Mouse (Mus musculus) hindbrain, embryonic 14.5 days (tissue): ENCODE data around the gene Rsbn1. TPM values are rescaled to one million over a fixed set of nuclear protein-coding genes. Genes with fewer than 3 reads are reported as not detected.

ENCODE experiments used
- ATAC-seq: fragments of 200-750 bp; cut with Nextera tagmentation; 2 replicates; pipeline ENCODE4 v1.8.0; 2017; ENCODE audit warnings: moderate number of reproducible peaks, mild to moderate bottlenecking, moderate TSS enrichment, moderate library complexity; ENCODE audit not compliant: low FRiP score
- DNase-seq: peaks from one replicate; pipeline ENCODE4 v3.0.0-alpha.2; 2015; ENCODE audit warnings: low spot score
- H3K27ac ChIP-seq: fragments of 300-500 bp; sonication (generic); 2 replicates; pipeline ENCODE4 v1.5.1; 2014; ENCODE audit warnings: mild to moderate bottlenecking, moderate library complexity
- H3K27me3 ChIP-seq: fragments of 300-500 bp; sonication (generic); 2 replicates; pipeline ENCODE4 v1.6.1; 2014; ENCODE audit warnings: mild to moderate bottlenecking, low read length, mixed read lengths; ENCODE audit not compliant: control insufficient read depth, insufficient read depth
- H3K36me3 ChIP-seq: fragments of 300-500 bp; sonication (generic); replicated peaks from 2 replicates; pipeline ENCODE4 v1.6.1; 2014; ENCODE audit not compliant: control insufficient read depth, insufficient read depth
- H3K4me1 ChIP-seq: fragments of 300-500 bp; sonication (generic); replicated peaks from 2 replicates; pipeline ENCODE4 v1.6.1; 2014; ENCODE audit warnings: antibody characterized with exemption, low read length, mixed read lengths; ENCODE audit not compliant: control insufficient read depth, insufficient read depth
- H3K4me2 ChIP-seq: fragments of 300-500 bp; sonication (generic); replicated peaks from 2 replicates; pipeline ENCODE4 v1.6.1; 2014; ENCODE audit warnings: mild to moderate bottlenecking, moderate library complexity
- H3K4me3 ChIP-seq: fragments of 300-500 bp; sonication (generic); replicated peaks from 2 replicates; pipeline ENCODE4 v1.5.1; 2014; ENCODE audit warnings: mild to moderate bottlenecking, low read length
- H3K9ac ChIP-seq: fragments of 300-500 bp; sonication (generic); 2 replicates; pipeline ENCODE4 v1.6.1; 2014
- H3K9me3 ChIP-seq: fragments of 300-500 bp; sonication (generic); 2 replicates; pipeline ENCODE4 v1.6.1; 2016; ENCODE audit warnings: low read length; ENCODE audit not compliant: control insufficient read depth
- WGBS: fragments of 180-500 bp; shearing (Covaris S2); extraction: QIAGEN DNeasy Blood & Tissue Kit; methylation state at CpG from one replicate; pipeline ENCODE4 v1.1.7; 2014; 5-methylcytosine and 5-hydroxymethylcytosine counted together
- polyA plus RNA-seq: library from polyadenylated mRNA; unstranded; fragments of >200 nt; fragmentation: Nextera tagmentation; extraction: Ambion mirVana; gene quantifications from 2 replicates; pipeline ENCODE4 v1.2.1, GENCODE M21; 2014

The Rsbn1 gene
- polyA plus RNA-seq, 1 experiment from 2014 or later = 25.0 TPM

GRCm38 (mm10) chr3:104011972-104012371 is 98.1 kb downstream of the Rsbn1 start:
- no peak for ATAC-seq
- whole genome bisulfite sequencing = 93% methylated on average over 2 of the region's 2 CpGs
- peaks cover 42% of the 10 kb centered on the region for H3K36me3 ChIP-seq

More at GRCm38 (mm10) chr3:104011972-104012371, 98.1 kb downstream of the Rsbn1 start:
- Histone ChIP-seq H3K4me2 (no peak overlapping the region), H3K4me3 (no peak overlapping the region), H3K9ac (no peak overlapping the region), H3K9me3 (no peaks in the 10 kb centered on the region), H3K4me1 (no peaks in the 10 kb centered on the region), H3K27me3 (no peaks in the 10 kb centered on the region), H3K27ac (no peak overlapping the region)
- DNase-seq = no peak

Other genes starting within 250 kb of the Rsbn1 start
- gene Olfml3, start 176.1 kb upstream of the Rsbn1 start, polyA plus RNA-seq = 12.0 and 12.4 TPM in 2 replicates
- gene Gm10964, start 174.8 kb upstream of the Rsbn1 start, polyA plus RNA-seq = not detected in 2 replicates
- 16.3 and 17.6 TPM in 2 replicates for gene Hipk1, start 122.6 kb upstream of the Rsbn1 start, polyA plus RNA-seq
- gene Dclre1b, start 104.7 kb upstream of the Rsbn1 start, polyA plus RNA-seq = 18.5 and 18.8 TPM in 2 replicates
- 20.4 and 25.2 TPM in 2 replicates for gene Ap4b1, start 104.6 kb upstream of the Rsbn1 start, polyA plus RNA-seq
- gene Gm43064, start 104.5 kb upstream of the Rsbn1 start, polyA plus RNA-seq = 0.54 TPM in 1 of 2 replicates, not detected in the other
- 0.26 and 0.31 TPM in 2 replicates for gene Bcl2l15, start 81.5 kb upstream of the Rsbn1 start, polyA plus RNA-seq
- 0.17 and 0.84 TPM in 2 replicates for gene Ptpn22, start 54.3 kb upstream of the Rsbn1 start, polyA plus RNA-seq
- gene Phtf1, start 54.0 kb downstream of the Rsbn1 start, polyA plus RNA-seq = 33.8 and 36.9 TPM in 2 replicates